Mouse (Mus musculus): Measurements from ENCODE around the gene Izumo2. TPM values are rescaled to one million over a fixed set of nuclear protein-coding genes. Genes with fewer than 3 reads are reported as not detected.
"Not testable (repeated sequence)": the region's sequence is repeated elsewhere in the genome, so short reads cannot be mapped to it uniquely, and the experiment has no call there.

Gene Izumo2
- polyA plus RNA-seq, 1 experiment from 2014 or later, result not detected

DNA sequence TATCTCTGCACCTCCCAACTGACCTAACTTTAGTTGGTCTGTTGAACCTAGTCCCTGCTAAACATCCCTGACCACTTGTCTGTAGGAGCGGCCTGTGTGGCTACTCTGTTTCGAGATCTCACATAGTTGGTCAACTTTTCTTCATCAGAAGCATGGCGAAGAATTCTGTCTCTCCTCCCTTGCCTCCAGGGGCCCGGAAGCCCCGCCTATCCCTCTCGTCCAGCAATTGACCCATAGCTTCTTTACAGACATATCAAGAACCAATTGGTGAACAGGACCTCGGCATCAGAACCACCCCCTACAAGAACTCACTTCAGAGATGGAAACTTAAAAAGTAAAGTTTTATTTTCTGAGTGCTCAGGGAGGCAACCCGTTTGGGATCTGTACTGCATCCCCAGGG lies 5.6 kb upstream of the Izumo2 start:
- H3K36me3 ChIP-seq, result no peaks in the 10 kb centered on the region
- no peak overlapping the region for H3K27ac ChIP-seq
- peaks cover under 1% of the 10 kb centered on the region; the same call in 1 of the 2 replicates for H3K4me1 ChIP-seq
- H3K9me3 ChIP-seq (replicated peaks), result no peaks in the 10 kb centered on the region; the same call in 1 of the 2 replicates
- no peak overlapping the region for H3K4me3 ChIP-seq
- no peak overlapping the region for H3K9ac ChIP-seq
- no peak overlapping the region for H3K4me2 ChIP-seq
- no peak for ATAC-seq
- 53% methylated on average over 8 of the region's 8 CpGs for WGBS (ENCODE audit: insufficient replicate concordance)
- H3K27me3 ChIP-seq (replicated peaks), result peaks cover 11% of the 10 kb centered on the region; the same call in 1 of the 2 replicates

DNA sequence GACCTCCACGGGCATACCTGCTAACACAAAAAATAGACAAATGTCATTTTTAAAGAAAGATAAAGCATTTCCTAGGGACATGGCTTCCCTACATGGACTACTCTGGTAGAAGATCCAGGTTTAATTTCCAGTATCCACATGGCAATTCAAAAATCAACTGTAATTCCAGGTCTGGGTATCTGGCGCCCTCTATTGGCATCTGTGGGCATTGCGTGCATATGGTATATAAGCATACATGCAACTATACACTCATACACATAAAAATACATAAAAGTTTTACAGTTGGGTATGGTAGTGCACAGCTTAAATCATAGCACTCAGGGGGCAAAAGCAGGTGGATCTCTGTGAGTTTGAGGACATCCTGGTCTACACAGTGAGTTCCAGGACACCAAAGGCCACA lies 4.2 kb upstream of the Izumo2 start:
- ATAC-seq, result no peak
- 50% methylated on average over 3 of the region's 3 CpGs for WGBS (ENCODE audit: insufficient replicate concordance)
- Histone ChIP-seq H3K36me3 (no peaks in the 10 kb centered on the region), H3K27me3 (replicated peaks) (peaks cover 1% of the 10 kb centered on the region; the same call in 1 of the 2 replicates), H3K27ac (no peak overlapping the region), H3K9me3 (replicated peaks) (no peaks in the 10 kb centered on the region; the same call in 1 of the 2 replicates), H3K4me2 (no peak overlapping the region), H3K4me1 (no peaks in the 10 kb centered on the region), H3K9ac (no peak overlapping the region), H3K4me3 (no peak overlapping the region)

DNA sequence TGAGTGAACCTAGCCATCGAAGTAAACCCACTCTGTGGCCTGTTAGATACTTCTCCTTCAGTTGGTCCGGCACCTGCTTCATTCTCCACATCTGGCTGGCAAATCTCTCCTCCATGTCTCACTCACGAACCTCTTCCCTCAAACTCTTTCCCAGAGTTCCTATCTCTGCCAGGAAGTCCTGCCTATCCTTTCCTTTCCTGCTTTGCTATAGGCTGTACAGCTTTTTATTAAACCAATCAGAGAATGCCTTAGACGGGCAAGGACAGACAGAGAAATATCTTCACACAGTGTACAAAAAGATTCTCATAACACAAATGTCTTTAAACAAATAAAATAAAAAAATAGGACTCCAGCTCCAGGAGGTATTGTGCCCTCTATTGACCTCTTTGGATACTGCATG lies 3.5 kb upstream of the Izumo2 start:
- no peak for ATAC-seq
- Histone ChIP-seq H3K27ac (no peak overlapping the region), H3K9me3 (replicated peaks) (no peaks in the 10 kb centered on the region; the same call in 1 of the 2 replicates), H3K4me3 (no peak overlapping the region), H3K4me1 (no peaks in the 10 kb centered on the region), H3K4me2 (no peak overlapping the region), H3K9ac (no peak overlapping the region), H3K36me3 (no peaks in the 10 kb centered on the region), H3K27me3 (replicated peaks) (no peaks in the 10 kb centered on the region; the same call in 1 of the 2 replicates)
- WGBS (ENCODE audit: insufficient replicate concordance), result 75% methylated on average over 4 of the region's 4 CpGs

DNA sequence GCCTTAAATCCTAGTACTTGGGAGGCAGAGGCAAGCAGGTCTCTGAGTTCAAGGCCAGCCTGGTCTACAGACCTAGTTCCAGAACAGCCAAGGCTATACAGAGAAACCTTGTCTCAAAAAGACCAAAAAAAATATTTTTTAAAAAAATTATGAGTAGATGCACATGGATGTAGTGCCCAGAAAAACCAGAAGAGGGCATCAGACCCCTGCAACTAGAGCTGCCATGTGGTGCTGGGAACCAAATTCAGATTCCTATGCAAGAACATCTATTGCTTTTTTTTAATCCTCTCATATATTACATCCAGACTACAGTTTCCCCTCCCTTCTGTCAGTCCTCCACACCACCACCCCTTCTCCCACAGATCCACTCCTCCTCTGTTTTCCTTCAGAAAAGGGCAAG lies 2.2 kb upstream of the Izumo2 start:
- Histone ChIP-seq H3K9me3 (replicated peaks) (no peaks in the 10 kb centered on the region; the same call in 1 of the 2 replicates), H3K9ac (no peak overlapping the region), H3K27ac (no peak overlapping the region), H3K36me3 (no peaks in the 10 kb centered on the region), H3K4me3 (no peak overlapping the region), H3K4me1 (no peaks in the 10 kb centered on the region), H3K27me3 (replicated peaks) (no peaks in the 10 kb centered on the region), H3K4me2 (no peak overlapping the region)
- ATAC-seq, result no peak

DNA sequence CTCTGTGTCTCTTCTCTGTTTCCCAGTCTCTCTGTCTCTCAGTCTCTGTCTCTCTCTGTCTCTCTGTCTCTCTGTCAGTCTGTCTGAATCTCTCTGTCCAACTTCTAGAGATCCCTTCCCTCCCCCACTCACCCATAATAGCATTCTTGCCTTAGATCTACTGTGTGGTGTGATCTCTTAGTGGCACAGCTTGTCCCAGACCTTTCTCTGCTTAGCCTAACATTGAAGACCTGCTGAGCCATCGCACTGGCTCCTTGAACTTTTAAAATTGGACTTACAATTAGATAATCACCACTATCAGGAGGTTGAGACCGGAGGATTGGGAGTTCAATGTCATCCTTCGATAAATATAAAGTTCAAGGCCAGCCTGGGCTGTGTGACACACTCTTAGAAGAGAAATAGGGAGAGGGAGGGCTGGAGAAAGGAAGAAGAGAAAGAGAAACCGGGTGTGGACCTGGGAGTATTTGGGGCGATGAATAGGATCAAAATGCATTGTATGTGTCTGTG lies 1.3 kb upstream of the Izumo2 start:
- 69% methylated on average over 5 of the region's 5 CpGs for WGBS (ENCODE audit: insufficient replicate concordance)
- no peaks in the 10 kb centered on the region for H3K4me1 ChIP-seq
- H3K9ac ChIP-seq, result no peak overlapping the region
- no peak overlapping the region for H3K27ac ChIP-seq
- no peaks in the 10 kb centered on the region; the same call in 1 of the 2 replicates for H3K9me3 ChIP-seq (replicated peaks)
- no peak overlapping the region for H3K4me2 ChIP-seq
- H3K27me3 ChIP-seq (replicated peaks), result no peaks in the 10 kb centered on the region
- no peak overlapping the region for H3K4me3 ChIP-seq
- ATAC-seq, result no peak
- H3K36me3 ChIP-seq, result no peaks in the 10 kb centered on the region

DNA sequence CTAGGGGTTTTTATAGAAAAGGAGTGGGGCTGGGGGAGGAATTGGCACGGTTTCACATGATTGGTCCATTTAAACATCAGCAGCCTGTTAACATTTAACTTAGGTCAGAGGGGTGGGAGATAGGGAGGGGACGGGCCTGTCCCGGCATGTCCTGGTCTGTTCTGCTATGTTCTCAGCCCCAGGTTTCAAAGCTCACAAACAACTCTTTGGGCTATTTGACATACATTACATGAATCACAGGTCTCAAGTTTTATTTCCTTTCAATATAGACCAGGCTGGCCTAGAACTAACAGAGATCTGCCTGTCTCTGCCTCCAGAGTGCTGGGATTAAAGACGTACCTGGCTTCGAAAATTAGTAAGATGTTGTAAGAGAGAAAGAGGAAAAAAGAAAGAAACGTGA lies 449 bp upstream of the Izumo2 start:
- H3K4me2 ChIP-seq; H3K4me1 ChIP-seq; H3K9me3 ChIP-seq (replicated peaks); H3K27ac ChIP-seq; H3K9ac ChIP-seq; H3K4me3 ChIP-seq; H3K27me3 ChIP-seq (replicated peaks); H3K36me3 ChIP-seq; ATAC-seq: not testable (repeated sequence)
- WGBS (ENCODE audit: insufficient replicate concordance), result 73% methylated on average over 6 of the region's 6 CpGs

DNA sequence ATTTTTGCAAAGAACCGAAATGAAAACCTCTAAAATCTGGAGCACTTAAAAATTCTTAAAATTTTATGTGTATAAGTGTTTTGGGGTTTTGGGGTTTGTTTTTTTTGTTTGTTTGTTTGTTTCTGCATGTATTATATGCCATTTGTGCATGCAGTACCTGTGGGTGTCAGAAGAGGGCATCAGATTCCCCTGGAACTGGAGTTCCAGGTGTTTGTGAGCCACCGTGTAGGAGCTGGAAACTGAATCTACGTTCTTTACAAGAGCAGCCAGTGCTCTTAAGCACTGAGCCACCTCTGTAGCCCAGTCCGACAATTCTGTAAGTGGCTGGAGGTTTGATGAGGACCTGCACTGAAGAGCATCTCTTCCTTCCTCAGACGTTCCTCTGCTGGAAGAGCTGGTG lies 1.3 kb downstream of the Izumo2 start:
- no peaks in the 10 kb centered on the region for H3K27me3 ChIP-seq (replicated peaks)
- H3K4me3 ChIP-seq, result no peak overlapping the region
- WGBS (ENCODE audit: insufficient replicate concordance), result 71% methylated on average over 5 of the region's 5 CpGs
- no peak for ATAC-seq
- H3K9ac ChIP-seq, result no peak overlapping the region
- H3K36me3 ChIP-seq, result no peaks in the 10 kb centered on the region
- 0 out of 2 replicates have a peak, but pooled peaks cover 6% of the 10 kb centered on the region for H3K9me3 ChIP-seq (replicated peaks)
- no peaks in the 10 kb centered on the region for H3K4me1 ChIP-seq
- no peak overlapping the region for H3K4me2 ChIP-seq
- no peak overlapping the region for H3K27ac ChIP-seq

DNA sequence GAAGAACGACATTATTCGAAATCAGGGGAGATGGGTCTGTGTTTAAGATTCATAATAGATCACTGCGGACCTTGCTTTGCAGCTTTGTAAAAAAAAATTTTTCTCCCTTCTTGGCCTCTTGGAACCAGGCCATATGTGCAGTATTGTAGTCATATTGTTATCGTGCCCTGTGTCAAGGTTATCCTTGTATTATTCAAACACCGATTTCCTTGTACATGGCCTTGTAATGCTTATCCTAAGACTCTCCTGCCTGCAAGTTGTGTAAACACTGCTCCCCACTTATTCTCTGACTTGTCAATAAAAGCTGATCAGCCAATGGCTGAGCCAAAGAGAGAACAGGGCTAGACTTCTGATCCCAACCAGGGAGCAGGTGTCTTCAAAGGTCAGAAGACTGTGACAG lies 13.5 kb downstream of the Izumo2 start:
- Histone ChIP-seq H3K36me3 (no peaks in the 10 kb centered on the region), H3K4me1 (no peaks in the 10 kb centered on the region), H3K27ac (no peak overlapping the region), H3K9me3 (replicated peaks) (no peaks in the 10 kb centered on the region), H3K27me3 (replicated peaks) (peaks cover 9% of the 10 kb centered on the region; the same call in 1 of the 2 replicates), H3K9ac (no peak overlapping the region), H3K4me2 (no peak overlapping the region), H3K4me3 (no peak overlapping the region)
- WGBS (ENCODE audit: insufficient replicate concordance), result 69% methylated on average over 5 of the region's 5 CpGs
- ATAC-seq, result no peak

DNA sequence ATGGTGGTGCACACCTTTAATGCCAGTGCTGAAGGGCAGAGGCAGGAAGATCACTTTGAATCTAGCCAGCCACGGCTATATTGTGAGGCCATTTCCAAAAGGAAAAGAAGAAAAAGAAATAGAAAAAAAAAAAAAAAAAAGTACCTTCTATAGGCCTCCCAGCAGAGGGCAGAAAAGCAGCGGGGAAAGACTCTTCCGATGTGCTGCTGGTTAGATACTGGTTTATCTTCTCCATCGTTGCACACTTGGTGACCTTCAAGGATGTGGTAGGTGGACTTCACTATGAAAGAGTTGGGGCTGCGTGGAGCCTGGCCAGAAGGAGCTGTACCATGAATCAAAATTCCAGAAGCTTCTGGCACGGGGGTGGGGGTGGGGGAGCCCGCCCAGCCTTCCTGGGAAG lies 15.8 kb downstream of the Izumo2 start:
- Histone ChIP-seq H3K36me3 (no peaks in the 10 kb centered on the region), H3K27me3 (replicated peaks) (peaks cover 9% of the 10 kb centered on the region; the same call in 1 of the 2 replicates), H3K9me3 (replicated peaks) (no peaks in the 10 kb centered on the region), H3K9ac (no peak overlapping the region), H3K4me2 (no peak overlapping the region), H3K4me1 (no peaks in the 10 kb centered on the region), H3K27ac (no peak overlapping the region), H3K4me3 (no peak overlapping the region)
- WGBS (ENCODE audit: insufficient replicate concordance), result 18% methylated on average over 7 of the region's 7 CpGs
- ATAC-seq, result no peak

DNA sequence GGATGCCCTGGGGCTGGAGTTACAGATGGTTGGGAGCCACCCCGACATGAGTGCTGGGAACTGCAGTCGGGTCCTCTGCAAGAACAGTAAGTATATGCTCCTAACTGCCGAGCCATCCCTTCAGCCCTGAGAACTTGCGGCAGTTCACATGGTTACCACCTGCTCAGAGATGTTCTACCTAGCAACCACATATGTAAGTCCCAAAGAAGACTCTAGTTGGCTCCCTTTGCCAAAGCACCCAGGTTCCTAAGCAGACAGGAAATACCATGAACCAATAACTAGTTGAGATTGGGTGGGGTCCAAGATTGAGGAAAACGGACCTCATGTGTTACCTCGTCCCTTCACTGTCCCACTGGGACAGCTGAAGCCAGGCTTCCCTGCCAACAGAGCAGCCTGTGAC lies 17.8 kb downstream of the Izumo2 start:
- Histone ChIP-seq H3K36me3 (no peaks in the 10 kb centered on the region), H3K9me3 (replicated peaks) (no peaks in the 10 kb centered on the region), H3K9ac (no peak overlapping the region), H3K27me3 (replicated peaks) (0 out of 2 replicates have a peak, but pooled peaks cover 3% of the 10 kb centered on the region), H3K4me2 (no peak overlapping the region), H3K4me3 (no peak overlapping the region), H3K4me1 (no peaks in the 10 kb centered on the region), H3K27ac (no peak overlapping the region)
- ATAC-seq, result no peak
- 60% methylated on average over 6 of the region's 6 CpGs for WGBS (ENCODE audit: insufficient replicate concordance)

DNA sequence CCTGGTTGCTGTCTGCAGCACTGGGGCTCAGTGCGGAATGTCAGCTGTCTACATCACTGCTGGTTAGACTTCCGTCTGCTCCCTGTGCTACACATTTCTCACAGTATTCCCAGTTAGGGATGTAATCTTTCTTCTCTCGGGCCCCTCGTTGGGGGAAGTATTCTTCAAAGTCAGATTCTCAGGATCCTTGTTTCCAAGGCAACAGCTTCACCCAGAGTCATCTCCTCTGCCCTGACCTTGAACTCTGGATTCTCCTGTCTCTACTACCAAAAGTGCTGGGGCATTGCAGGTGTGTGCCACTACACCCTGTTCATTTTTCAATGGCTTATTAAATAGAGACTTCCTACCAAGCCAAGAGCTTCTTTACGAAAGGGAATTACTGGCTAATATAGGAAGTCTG lies 18.6 kb downstream of the Izumo2 start:
- Histone ChIP-seq H3K27ac (no peak overlapping the region), H3K4me3 (no peak overlapping the region), H3K4me2 (no peak overlapping the region), H3K36me3 (peaks cover 6% of the 10 kb centered on the region), H3K27me3 (replicated peaks) (0 out of 2 replicates have a peak, but pooled peaks cover 3% of the 10 kb centered on the region), H3K9ac (no peak overlapping the region), H3K4me1 (no peaks in the 10 kb centered on the region), H3K9me3 (replicated peaks) (no peaks in the 10 kb centered on the region)
- ATAC-seq, result no peak
- WGBS (ENCODE audit: insufficient replicate concordance), result 54% methylated on average over 5 of the region's 5 CpGs

DNA sequence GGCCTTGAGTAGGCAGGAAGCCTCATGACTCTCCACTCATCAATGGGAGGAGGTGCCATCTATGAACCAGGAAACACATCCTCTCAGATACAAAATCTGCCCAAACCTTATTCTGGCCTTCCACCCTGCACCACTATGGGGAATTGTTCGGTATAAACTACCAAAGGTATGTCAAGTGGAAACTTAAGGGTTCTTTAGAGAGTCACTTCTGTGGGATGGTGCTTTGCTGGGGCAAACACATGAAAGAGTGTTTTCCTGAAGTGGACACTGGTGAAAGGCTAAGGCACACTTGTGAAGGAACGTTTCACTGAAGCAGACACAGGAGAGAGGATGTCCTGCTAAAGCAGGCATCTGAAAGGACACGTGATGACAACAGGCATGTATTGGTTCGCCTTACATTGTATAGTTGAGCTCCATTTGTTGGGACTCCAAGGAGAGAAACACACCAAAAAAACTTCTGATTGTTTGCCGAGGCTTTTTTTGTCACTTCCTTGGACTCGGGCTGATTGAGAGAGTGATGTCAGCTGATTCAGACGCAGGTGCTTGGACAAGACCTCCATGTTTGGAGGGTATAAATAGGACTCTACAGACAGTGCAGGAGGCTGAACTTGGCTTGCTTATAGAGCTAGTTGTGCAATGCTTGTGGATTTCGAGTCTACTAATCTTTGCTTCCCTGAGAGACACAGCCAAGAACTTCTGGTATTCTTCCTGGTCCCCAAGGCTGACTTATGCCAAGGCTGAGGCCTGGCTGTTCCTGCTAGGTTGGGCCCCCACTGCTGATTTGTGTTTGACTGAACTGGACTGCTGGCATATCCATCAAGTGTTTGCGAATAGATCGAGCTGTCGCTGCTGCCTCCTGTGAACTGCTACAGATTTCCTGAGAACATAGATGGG lies 19.8 kb downstream of the Izumo2 start:
- H3K4me1 ChIP-seq, result no peaks in the 10 kb centered on the region
- no peak overlapping the region for H3K9ac ChIP-seq
- WGBS (ENCODE audit: insufficient replicate concordance), result 63% methylated on average over 11 of the region's 11 CpGs
- no peaks in the 10 kb centered on the region for H3K9me3 ChIP-seq (replicated peaks)
- peaks cover 18% of the 10 kb centered on the region for H3K36me3 ChIP-seq
- H3K27ac ChIP-seq, result no peak overlapping the region
- H3K27me3 ChIP-seq (replicated peaks), result 0 out of 2 replicates have a peak, but pooled peaks cover 3% of the 10 kb centered on the region
- no peak for ATAC-seq
- no peak overlapping the region for H3K4me3 ChIP-seq
- no peak overlapping the region for H3K4me2 ChIP-seq

Data from liver, embryonic 12.5 days (tissue).